Mouse (Mus musculus) embryonic facial prominence, embryonic 14.5 days (tissue): ENCODE measurements around the gene Dnajb14. TPM values are rescaled to one million over a fixed set of nuclear protein-coding genes. Genes with fewer than 3 reads are reported as not detected.
"Not testable (repeated sequence)": the region's sequence is repeated elsewhere in the genome, so short reads cannot be mapped to it uniquely, and the experiment has no call there.

ENCODE experiments used
- ATAC-seq: fragments of 200-750 bp; cut with Nextera tagmentation; 2 replicates; pipeline ENCODE4 v1.8.0; 2017; ENCODE audit warnings: low read depth, moderate number of reproducible peaks, moderate TSS enrichment
- DNase-seq: peaks from one replicate; pipeline ENCODE4 v3.0.0-alpha.2; 2015; ENCODE audit warnings: low spot score
- H3K27ac ChIP-seq: fragments of 300-500 bp; sonication (generic); replicated peaks from 2 replicates; pipeline ENCODE4 v1.5.1; 2014; ENCODE audit warnings: low read depth, mild to moderate bottlenecking, low read length, moderate library complexity
- H3K27me3 ChIP-seq: fragments of 300-500 bp; sonication (generic); replicated peaks from 2 replicates; pipeline ENCODE4 v1.6.1; 2014; ENCODE audit warnings: low read length; ENCODE audit not compliant: control insufficient read depth, insufficient read depth
- H3K36me3 ChIP-seq: fragments of 300-500 bp; sonication (generic); 2 replicates; pipeline ENCODE4 v1.6.1; 2014; ENCODE audit warnings: low read length, mixed read lengths; ENCODE audit not compliant: control insufficient read depth, insufficient read depth
- H3K4me1 ChIP-seq: fragments of 300-500 bp; sonication (generic); 2 replicates; pipeline ENCODE4 v1.6.1; 2014; ENCODE audit warnings: antibody characterized with exemption, low read length; ENCODE audit not compliant: control insufficient read depth, insufficient read depth
- H3K4me2 ChIP-seq: fragments of 300-500 bp; sonication (generic); 2 replicates; pipeline ENCODE4 v1.6.1; 2014; ENCODE audit warnings: low read depth, mild to moderate bottlenecking, low read length, moderate library complexity, mixed read lengths
- H3K4me3 ChIP-seq: fragments of 300-500 bp; sonication (generic); 2 replicates; pipeline ENCODE4 v1.5.1; 2014; ENCODE audit warnings: low read depth, mild to moderate bottlenecking, low read length
- H3K9ac ChIP-seq: fragments of 300-500 bp; sonication (generic); 2 replicates; pipeline ENCODE4 v1.6.1; 2014; ENCODE audit warnings: low read depth, mild to moderate bottlenecking, low read length, moderate library complexity, mixed read lengths
- H3K9me3 ChIP-seq: fragments of 300-500 bp; sonication (generic); 2 replicates; pipeline ENCODE4 v1.6.1; 2016; ENCODE audit warnings: low read length; ENCODE audit not compliant: control insufficient read depth
- WGBS: fragments of 180-500 bp; shearing (Covaris S2); extraction: QIAGEN DNeasy Blood & Tissue Kit; methylation state at CpG from one replicate; pipeline ENCODE4 v1.1.7; 2014; 5-methylcytosine and 5-hydroxymethylcytosine counted together
- polyA plus RNA-seq: library from polyadenylated mRNA; unstranded; fragments of >200 nt; fragmentation: Nextera tagmentation; extraction: Ambion mirVana; gene quantifications from 2 replicates; pipeline ENCODE4 v1.2.1, GENCODE M21; 2014

The Dnajb14 gene
- polyA plus RNA-seq, 1 experiment from 2014 or later: 13.5 TPM

- H3K9me3 ChIP-seq: no peaks in the 10 kb centered on the region
- H3K27me3 ChIP-seq: no peaks in the 10 kb centered on the region
- 57% methylated on average over 23 of the region's 23 CpGs for WGBS
- no peak overlapping the region for H3K27ac ChIP-seq
- H3K36me3 ChIP-seq: no peaks in the 10 kb centered on the region
- peaks cover 26% of the 10 kb centered on the region for H3K4me1 ChIP-seq
- DNase-seq (peak; percentile 39), ATAC-seq (no peak)
- no peak overlapping the region for H3K4me2 ChIP-seq
- no peak overlapping the region for H3K4me3 ChIP-seq
- H3K9ac ChIP-seq: no peak overlapping the region
These were observed 86.9 kb downstream of the Dnajb14 start for GRCm38 (mm10) chr3:137954256-137954916.

GRCm38 (mm10) chr3:137955560-137956081 lies 88.1 kb downstream of the Dnajb14 start:
- 14% methylated on average over 16 of the region's 16 CpGs for WGBS
- no peak overlapping the region for H3K27ac ChIP-seq
- H3K4me3 ChIP-seq: peak overlapping the region; percentile 10
- H3K4me2 ChIP-seq: peak overlapping the region; percentile 42
- H3K27me3 ChIP-seq: no peaks in the 10 kb centered on the region
- peak; percentile 78 for DNase-seq
- H3K4me1 ChIP-seq: peaks cover 26% of the 10 kb centered on the region
- H3K36me3 ChIP-seq: no peaks in the 10 kb centered on the region
- no peaks in the 10 kb centered on the region for H3K9me3 ChIP-seq
- peak; percentile 50; the same call in 1 of the 2 replicates for ATAC-seq
- no peak overlapping the region for H3K9ac ChIP-seq

GRCm38 (mm10) chr3:137957864-137958263 lies 90.4 kb downstream of the Dnajb14 start:
- peaks cover 19% of the 10 kb centered on the region; the same call in 1 of the 2 replicates for H3K4me1 ChIP-seq
- H3K4me2 ChIP-seq: no peak overlapping the region
- DNase-seq (no peak), ATAC-seq (no peak)
- H3K36me3 ChIP-seq: no peaks in the 10 kb centered on the region
- no peak overlapping the region for H3K4me3 ChIP-seq
- no peak overlapping the region for H3K27ac ChIP-seq
- WGBS: 86% methylated on average over 9 of the region's 9 CpGs
- H3K9me3 ChIP-seq: no peaks in the 10 kb centered on the region
- H3K27me3 ChIP-seq: no peaks in the 10 kb centered on the region
- no peak overlapping the region for H3K9ac ChIP-seq

- Histone ChIP-seq H3K36me3 (no peaks in the 10 kb centered on the region), H3K4me2 (no peak overlapping the region), H3K9me3 (no peaks in the 10 kb centered on the region), H3K4me1 (peaks cover 16% of the 10 kb centered on the region; the same call in 1 of the 2 replicates), H3K9ac (no peak overlapping the region), H3K4me3 (no peak overlapping the region), H3K27me3 (no peaks in the 10 kb centered on the region), H3K27ac (no peak overlapping the region)
- DNase-seq (no peak), ATAC-seq (no peak)
- 93% methylated on average over 4 of the region's 4 CpGs for WGBS
These were observed 90.9 kb downstream of the Dnajb14 start for GRCm38 (mm10) chr3:137958352-137958751.

GRCm38 (mm10) chr3:137959456-137959855 lies 92.0 kb downstream of the Dnajb14 start:
- WGBS: 72% methylated on average over 4 of the region's 4 CpGs
- Histone ChIP-seq H3K4me3 (no peak overlapping the region), H3K27ac (no peak overlapping the region), H3K4me2 (no peak overlapping the region), H3K27me3 (no peaks in the 10 kb centered on the region), H3K36me3 (no peaks in the 10 kb centered on the region), H3K9me3 (no peaks in the 10 kb centered on the region), H3K9ac (no peak overlapping the region), H3K4me1 (peaks cover 13% of the 10 kb centered on the region; the same call in 1 of the 2 replicates)
- DNase-seq: no peak
- no peak for ATAC-seq

GRCm38 (mm10) chr3:137961736-137962385 lies 94.4 kb downstream of the Dnajb14 start:
- Histone ChIP-seq H3K36me3 (no peaks in the 10 kb centered on the region), H3K4me2 (no peak overlapping the region), H3K9ac (no peak overlapping the region), H3K27ac (no peak overlapping the region), H3K4me3 (no peak overlapping the region), H3K9me3 (no peaks in the 10 kb centered on the region), H3K4me1 (no peaks in the 10 kb centered on the region), H3K27me3 (no peaks in the 10 kb centered on the region)
- DNase-seq (no peak), ATAC-seq (no peak)
- 58% methylated on average over 8 of the region's 8 CpGs for WGBS

GRCm38 (mm10) chr3:137963508-137963907 lies 96.0 kb downstream of the Dnajb14 start:
- DNase-seq: no peak
- 71% methylated on average over 8 of the region's 8 CpGs for WGBS
- Histone ChIP-seq H3K9me3 (no peaks in the 10 kb centered on the region), H3K27ac (no peak overlapping the region), H3K4me1 (no peaks in the 10 kb centered on the region), H3K36me3 (no peaks in the 10 kb centered on the region), H3K27me3 (no peaks in the 10 kb centered on the region), H3K4me3 (no peak overlapping the region), H3K9ac (no peak overlapping the region), H3K4me2 (no peak overlapping the region)
- ATAC-seq: no peak

GRCm38 (mm10) chr3:137964014-137964413 lies 96.5 kb downstream of the Dnajb14 start:
- H3K4me2 ChIP-seq, H3K9ac ChIP-seq, H3K36me3 ChIP-seq, H3K27me3 ChIP-seq, H3K4me3 ChIP-seq, ATAC-seq, H3K27ac ChIP-seq, DNase-seq, H3K9me3 ChIP-seq, H3K4me1 ChIP-seq: not testable (repeated sequence)
- WGBS: 79% methylated on average over 1 of the region's 1 CpGs
